Mouse (Mus musculus) lung, postnatal 0 days (tissue): Measurements from ENCODE around the gene Celsr1. TPM values are rescaled to one million over a fixed set of nuclear protein-coding genes. Genes with fewer than 3 reads are reported as not detected.

ENCODE experiments used
- ATAC-seq: fragments of 200-750 bp; cut with Nextera tagmentation; 2 replicates; pipeline ENCODE4 v1.8.0; 2017; ENCODE audit warnings: moderate library complexity
- DNase-seq: peaks from one replicate; pipeline ENCODE4 v3.0.0-alpha.2; 2016; ENCODE audit warnings: low spot score
- H3K27ac ChIP-seq: fragments of 300-500 bp; sonication (generic); 2 replicates; pipeline ENCODE4 v1.5.1; 2014; ENCODE audit warnings: antibody characterized with exemption, mild to moderate bottlenecking, low read length, mixed read lengths
- H3K27me3 ChIP-seq: fragments of 300-500 bp; sonication (generic); replicated peaks from 2 replicates; pipeline ENCODE4 v1.6.1; 2014; ENCODE audit warnings: low read length, mixed read lengths; ENCODE audit not compliant: insufficient read depth
- H3K36me3 ChIP-seq: fragments of 300-500 bp; sonication (generic); 2 replicates; pipeline ENCODE4 v1.6.1; 2014; ENCODE audit warnings: low read length, mixed read lengths; ENCODE audit not compliant: insufficient read depth
- H3K4me1 ChIP-seq: fragments of 300-500 bp; sonication (generic); 2 replicates; pipeline ENCODE4 v1.6.1; 2014; ENCODE audit warnings: antibody characterized with exemption, low read depth, low read length, mixed read lengths; ENCODE audit not compliant: insufficient read depth
- H3K4me2 ChIP-seq: fragments of 300-500 bp; sonication (generic); replicated peaks from 2 replicates; pipeline ENCODE4 v1.6.1; 2014; ENCODE audit warnings: low read depth, mild to moderate bottlenecking, low read length, moderate library complexity, mixed read lengths
- H3K4me3 ChIP-seq: fragments of 300-500 bp; sonication (generic); 2 replicates; pipeline ENCODE4 v1.5.1; 2014; ENCODE audit warnings: low read depth, low read length
- H3K9ac ChIP-seq: fragments of 300-500 bp; sonication (generic); replicated peaks from 2 replicates; pipeline ENCODE4 v1.6.1; 2014; ENCODE audit warnings: low read depth, mild to moderate bottlenecking
- H3K9me3 ChIP-seq: fragments of 300-500 bp; sonication (generic); 2 replicates; pipeline ENCODE4 v1.6.1; 2016; ENCODE audit warnings: low read length, mixed read lengths
- CTCF ChIP-seq: IDR thresholded peaks from 2 replicates; pipeline ENCODE4 v1.5.1; 2016; ENCODE audit warnings: antibody characterized with exemption, mild to moderate bottlenecking
- EP300 ChIP-seq: IDR thresholded peaks from 2 replicates; pipeline ENCODE4 v1.6.1; 2016; ENCODE audit warnings: antibody characterized with exemption, mild to moderate bottlenecking, control low read depth
- WGBS: fragments of 180-500 bp; shearing (Covaris S2); extraction: QIAGEN DNeasy Blood & Tissue Kit; methylation state at CpG from one replicate; pipeline ENCODE4 v1.1.7; 2014; 5-methylcytosine and 5-hydroxymethylcytosine counted together
- polyA plus RNA-seq: library from polyadenylated mRNA; unstranded; fragments of >200 nt; fragmentation: Nextera tagmentation; extraction: Ambion mirVana; gene quantifications from 2 replicates; pipeline ENCODE4 v1.2.1, GENCODE M21; 2015

Gene Celsr1
- polyA plus RNA-seq, 1 experiment from 2014 or later, result 2.1 TPM

GRCm38 (mm10) chr15:86049510-86049909 is 15.9 kb upstream of the Celsr1 start:
- ATAC-seq (no peak), DNase-seq (no peak)
- no peaks in the 10 kb centered on the region for H3K9me3 ChIP-seq
- TF ChIP-seq CTCF, result no peak
- TF ChIP-seq EP300, result no peak
- no peaks in the 10 kb centered on the region for H3K27me3 ChIP-seq
- no peak overlapping the region for H3K4me3 ChIP-seq
- H3K36me3 ChIP-seq, result no peaks in the 10 kb centered on the region
- no peak overlapping the region for H3K27ac ChIP-seq
- H3K4me1 ChIP-seq, result no peaks in the 10 kb centered on the region
- WGBS, result 82% methylated on average over 3 of the region's 3 CpGs
- no peak overlapping the region for H3K4me2 ChIP-seq
- no peak overlapping the region for H3K9ac ChIP-seq

GRCm38 (mm10) chr15:86042364-86042763 is 8.8 kb upstream of the Celsr1 start:
- no peaks in the 10 kb centered on the region for H3K27me3 ChIP-seq

GRCm38 (mm10) chr15:86041421-86041820 is 7.8 kb upstream of the Celsr1 start:
- no peak overlapping the region for H3K4me2 ChIP-seq
- DNase-seq, result no peak
- no peak overlapping the region for H3K27ac ChIP-seq
- no peak for ATAC-seq
- H3K4me1 ChIP-seq, result no peaks in the 10 kb centered on the region
- WGBS, result 83% methylated on average over 5 of the region's 5 CpGs
- H3K9me3 ChIP-seq, result no peaks in the 10 kb centered on the region
- no peak overlapping the region for H3K4me3 ChIP-seq
- H3K9ac ChIP-seq, result no peak overlapping the region
- H3K36me3 ChIP-seq, result no peaks in the 10 kb centered on the region
- TF ChIP-seq EP300 (no peak), CTCF (no peak)
- H3K27me3 ChIP-seq, result no peaks in the 10 kb centered on the region

More at GRCm38 (mm10) chr15:86042364-86042763, 8.8 kb upstream of the Celsr1 start:
- H3K9ac ChIP-seq, result no peak overlapping the region
- H3K36me3 ChIP-seq, result no peaks in the 10 kb centered on the region
- H3K4me2 ChIP-seq, result no peak overlapping the region
- H3K4me3 ChIP-seq, result no peak overlapping the region
- WGBS, result 17% methylated on average over 4 of the region's 4 CpGs
- DNase-seq, result peak; percentile 78
- no peaks in the 10 kb centered on the region for H3K9me3 ChIP-seq
- no peak overlapping the region for H3K27ac ChIP-seq
- ATAC-seq, result peak; percentile 55
- peak; percentile 58 for TF ChIP-seq CTCF
- no peak for TF ChIP-seq EP300
- no peaks in the 10 kb centered on the region for H3K4me1 ChIP-seq

- Histone ChIP-seq H3K27me3 (peaks cover 10% of the 10 kb centered on the region), H3K36me3 (no peaks in the 10 kb centered on the region), H3K9ac (no peak overlapping the region), H3K4me3 (no peak overlapping the region), H3K27ac (no peak overlapping the region), H3K4me2 (no peak overlapping the region), H3K4me1 (no peaks in the 10 kb centered on the region; the same call in 1 of the 2 replicates), H3K9me3 (no peaks in the 10 kb centered on the region)
- DNase-seq (peak; percentile 88), ATAC-seq (peak; percentile 25; the same call in 1 of the 2 replicates)
- WGBS, result 3% methylated on average over 2 of the region's 2 CpGs
- TF ChIP-seq CTCF (peak; percentile 97), EP300 (no peak)
Observed at GRCm38 (mm10) chr15:86038802-86039201, 5.2 kb upstream of the Celsr1 start.

GRCm38 (mm10) chr15:86035913-86036312 is 2.3 kb upstream of the Celsr1 start:
- ATAC-seq (peak; percentile 24), DNase-seq (peak; percentile 78)
- Histone ChIP-seq H3K27me3 (peaks cover 25% of the 10 kb centered on the region), H3K9ac (no peak overlapping the region), H3K4me2 (no peak overlapping the region), H3K27ac (no peak overlapping the region), H3K36me3 (no peaks in the 10 kb centered on the region), H3K9me3 (no peaks in the 10 kb centered on the region), H3K4me3 (no peak overlapping the region), H3K4me1 (peaks cover 5% of the 10 kb centered on the region; the same call in 1 of the 2 replicates)
- 39% methylated on average over 3 of the region's 3 CpGs for WGBS
- TF ChIP-seq CTCF (no peak), EP300 (peak; percentile 68)

- peak overlapping the region; percentile 57 for H3K4me3 ChIP-seq
- H3K27ac ChIP-seq, result peak overlapping the region; percentile 85
- peaks cover 5% of the 10 kb centered on the region; the same call in 1 of the 2 replicates for H3K4me1 ChIP-seq
- peaks cover 25% of the 10 kb centered on the region for H3K27me3 ChIP-seq
- H3K4me2 ChIP-seq, result peak overlapping the region; percentile 87
- WGBS, result 16% methylated on average over 12 of the region's 12 CpGs
- DNase-seq (peak; percentile 86), ATAC-seq (peak; percentile 36)
- no peaks in the 10 kb centered on the region for H3K36me3 ChIP-seq
- H3K9ac ChIP-seq, result peak overlapping the region; percentile 23; the same call in 1 of the 2 replicates
- no peak for TF ChIP-seq EP300
- no peak for TF ChIP-seq CTCF
- H3K9me3 ChIP-seq, result no peaks in the 10 kb centered on the region
Observed at GRCm38 (mm10) chr15:86034781-86035360, 1.3 kb upstream of the Celsr1 start.
